Mouse (Mus musculus) layer of hippocampus, adult 11-12 months (tissue): ENCODE results near the gene Vmn1r211.
"Not testable (repeated sequence)": the region's sequence is repeated elsewhere in the genome, so short reads cannot be mapped to it uniquely, and the experiment has no call there.

Source experiments
- DNase-seq: peaks from one replicate; pipeline ENCODE4 v3.0.0; 2022; ENCODE audit warnings: low spot score

Gene Vmn1r211

DNA sequence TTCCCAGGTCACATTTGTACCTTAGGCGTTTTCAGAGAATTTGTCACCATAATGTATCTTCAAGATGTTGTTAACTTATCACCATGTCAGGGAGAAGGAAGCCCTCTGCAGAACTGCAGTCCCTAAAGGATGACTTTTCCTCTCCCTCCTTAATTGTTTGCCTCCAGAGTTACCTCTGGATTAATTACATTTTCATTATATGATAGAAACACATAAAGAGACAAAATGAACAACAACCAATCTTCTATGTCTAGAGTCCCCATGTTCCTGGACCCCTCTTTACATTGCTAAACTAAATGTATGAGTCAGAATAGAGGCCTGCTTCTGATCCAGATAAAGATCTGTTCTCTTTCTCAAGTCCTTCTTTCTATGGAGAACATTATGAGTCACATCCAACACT lies at the start of gene Vmn1r211:
TSS of gene Vmn1r211 (minus strand) at position 101 of the 400 bp plus-strand sequence.
- no peak for DNase-seq

DNA sequence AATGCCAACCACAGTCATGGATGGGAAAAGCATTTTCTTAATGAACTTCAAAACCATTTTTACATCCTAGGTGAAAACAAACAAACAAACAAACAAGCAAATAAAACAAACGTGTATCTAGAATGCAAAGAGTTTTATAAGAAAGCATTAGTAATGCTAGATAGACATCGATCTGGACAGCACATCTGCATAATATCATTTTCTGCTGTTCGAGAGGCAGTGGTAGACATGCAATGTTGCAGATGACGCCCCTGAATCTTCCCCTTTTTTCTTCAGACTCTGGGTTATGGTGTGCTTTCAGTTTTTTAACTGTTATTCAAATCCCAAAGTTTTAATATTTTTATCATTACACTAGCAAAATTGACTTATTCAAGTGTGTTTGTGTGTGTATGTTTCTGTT lies 26.7 kb upstream of the Vmn1r211 start, which contains the start of gene Vmn1r212:
TSS of gene Vmn1r212 (minus strand) at position 101 of the 400 bp plus-strand sequence.
- DNase-seq: no peak

DNA sequence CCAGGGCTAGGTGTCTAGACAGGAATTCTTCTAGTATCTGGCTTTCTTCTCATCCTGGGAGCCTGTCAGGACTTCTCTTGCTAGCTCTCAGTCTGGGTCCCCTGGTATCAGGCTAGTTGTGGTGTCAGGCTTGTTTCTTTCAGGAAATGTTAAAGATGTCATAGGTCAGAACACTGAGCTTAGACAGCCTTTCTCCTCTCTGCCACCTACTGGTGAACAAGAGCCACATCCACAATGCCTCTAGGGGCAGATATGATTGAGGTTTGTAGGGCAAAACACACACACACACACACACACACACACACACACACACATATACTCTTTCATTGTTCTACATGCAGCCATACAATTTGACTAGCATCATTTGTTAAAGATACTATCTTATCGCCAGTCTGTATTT lies 21.9 kb upstream of the Vmn1r211 start:
- no peak for DNase-seq

DNA sequence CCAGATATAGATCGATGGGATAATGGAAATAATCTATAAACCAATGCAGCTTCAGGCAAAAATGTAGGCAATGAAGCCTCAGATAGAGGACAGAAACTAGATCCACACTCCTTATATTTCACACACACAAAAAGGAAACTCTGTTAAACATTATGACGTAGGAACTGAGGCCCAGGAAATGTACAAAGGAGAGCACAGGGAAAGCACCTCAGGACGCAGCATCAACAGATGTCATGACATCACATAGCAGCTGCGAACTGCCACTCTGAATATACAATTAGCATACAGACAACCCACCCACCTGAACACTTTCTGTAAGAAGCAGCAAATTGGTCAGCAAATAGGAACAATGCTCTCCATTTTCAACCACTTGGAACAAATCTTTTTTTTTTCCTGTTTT lies 2.6 kb downstream of the Vmn1r211 start:
- no peak for DNase-seq

DNA sequence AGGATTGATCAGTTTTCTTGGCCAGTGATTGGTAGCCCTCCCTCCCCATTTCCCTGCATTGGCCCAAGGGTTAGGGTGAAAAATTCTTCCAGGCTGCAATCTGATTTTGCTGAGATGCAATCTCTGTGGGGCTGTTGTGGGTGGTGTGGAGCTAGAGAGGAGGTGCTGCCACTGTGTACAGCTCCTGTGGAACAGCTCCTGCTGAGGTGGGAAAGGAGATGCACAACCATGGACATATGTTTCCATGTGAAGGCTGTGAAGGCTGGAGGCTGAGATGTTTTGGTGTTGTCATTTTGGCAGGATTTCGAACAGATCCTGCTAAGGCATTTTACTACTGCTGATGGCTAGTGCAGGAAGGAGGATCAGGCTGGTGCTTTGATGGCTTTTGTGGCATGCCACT lies 10.6 kb downstream of the Vmn1r211 start:
- DNase-seq: no peak

DNA sequence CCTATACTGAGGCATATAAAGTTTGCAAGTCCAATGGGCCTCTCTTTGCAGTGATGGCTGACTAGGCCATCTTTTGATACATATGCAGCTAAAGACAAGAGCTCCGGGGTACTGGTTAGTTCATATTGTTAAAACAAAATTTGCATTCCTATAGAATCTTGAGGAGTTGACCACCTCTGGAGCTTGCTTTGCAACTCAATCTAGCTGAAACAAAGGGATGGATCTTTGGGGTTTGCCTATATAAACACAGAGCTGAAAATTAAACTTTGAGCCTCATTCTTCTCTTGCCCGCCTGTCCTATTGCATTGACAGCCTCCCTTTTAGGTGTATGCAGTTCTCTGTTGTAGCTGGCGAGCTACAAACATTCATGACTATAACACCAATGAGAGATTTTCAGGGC lies 13.1 kb downstream of the Vmn1r211 start:
- not testable (repeated sequence) for DNase-seq

DNA sequence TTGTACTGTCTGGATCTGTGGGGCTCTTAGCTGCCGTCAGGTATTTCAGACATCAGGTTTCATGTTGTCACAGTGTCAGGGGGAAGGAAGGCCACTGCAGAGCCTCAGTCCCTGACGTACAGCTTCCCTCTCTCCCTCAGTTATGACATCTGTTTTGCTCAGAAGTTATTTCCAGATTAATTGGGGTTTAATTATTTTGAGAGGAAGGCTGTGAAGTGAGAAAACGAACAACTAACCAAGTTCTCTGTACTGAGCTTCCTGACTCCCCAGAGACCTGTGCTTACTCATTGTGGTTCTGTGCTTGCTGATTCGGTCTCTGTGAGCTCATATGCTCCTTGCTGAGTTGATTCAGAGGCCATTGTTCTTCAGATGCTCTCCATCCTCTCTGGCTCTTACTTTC lies 26.1 kb downstream of the Vmn1r211 start, which contains the start of gene Vmn1r210:
TSS of gene Vmn1r210 (minus strand) at position 101 of the 400 bp plus-strand sequence.
- no peak for DNase-seq

DNA sequence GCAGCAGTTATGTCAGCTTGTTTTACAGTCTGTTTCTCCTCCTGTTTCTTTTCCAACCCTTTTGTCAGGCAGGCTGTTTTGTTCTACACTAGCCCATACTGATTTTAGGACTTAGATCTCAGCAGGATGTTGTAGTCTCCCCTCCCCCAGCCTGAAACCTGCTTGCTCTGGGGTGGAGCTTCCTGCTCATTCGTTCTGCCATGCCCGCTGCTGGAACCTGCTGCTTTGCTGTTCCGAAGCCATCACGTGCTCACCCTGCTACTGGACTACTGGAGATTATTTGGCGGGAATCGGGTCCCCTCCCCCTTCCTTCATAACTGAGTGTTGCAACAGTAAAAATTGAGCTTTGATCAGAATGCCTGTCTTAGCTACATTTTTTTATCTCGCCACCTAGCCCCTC lies 28.0 kb downstream of the Vmn1r211 start:
- DNase-seq: not testable (repeated sequence)

DNA sequence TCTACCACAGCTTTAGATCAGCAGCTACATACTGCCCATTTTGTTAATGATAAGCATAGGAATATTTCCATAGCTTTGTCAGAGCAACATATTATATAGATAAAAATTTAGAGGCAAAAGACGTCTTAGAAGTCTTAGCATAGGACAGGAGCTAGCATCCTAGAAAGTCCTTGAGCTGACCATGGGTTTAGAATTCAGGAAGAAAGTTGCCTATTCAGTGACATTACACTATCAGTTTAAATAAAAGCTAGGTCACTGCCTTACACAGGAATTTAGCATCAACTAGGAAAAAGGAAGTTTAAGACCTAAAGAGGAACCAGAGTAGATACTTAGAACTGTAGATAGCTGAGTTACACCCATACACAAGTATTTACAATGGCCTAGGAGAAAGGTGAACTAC lies 35.8 kb downstream of the Vmn1r211 start:
- not testable (repeated sequence) for DNase-seq

DNA sequence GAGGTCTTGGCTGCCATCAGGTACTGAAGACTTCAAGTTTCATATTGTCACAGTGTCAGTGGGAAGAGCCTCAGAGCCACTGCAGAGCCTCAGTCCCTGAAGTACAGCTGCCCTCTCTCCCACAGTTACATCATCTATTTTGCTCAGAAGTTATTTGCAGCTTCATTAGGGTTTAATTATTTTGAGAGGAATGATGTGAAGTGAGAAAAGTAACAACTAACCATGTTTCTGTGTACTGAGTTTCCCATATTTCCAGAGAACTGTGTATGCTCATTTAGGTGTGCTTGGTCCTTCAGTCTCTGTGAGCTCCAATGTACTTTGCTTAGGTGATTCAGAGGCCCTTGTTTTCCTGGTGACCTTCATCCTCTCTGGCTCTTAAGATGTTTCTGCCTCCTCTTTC lies 47.8 kb downstream of the Vmn1r211 start, which contains the start of gene Vmn1r209:
TSS of gene Vmn1r209 (minus strand) at position 101 of the 400 bp plus-strand sequence.
- DNase-seq: not testable (repeated sequence)
